Mouse (Mus musculus): ENCODE data around the gene Sirt1.

GRCm38 (mm10) chr10:63382372-63383279, 1.1 kb upstream of the Sirt1 start, which contains the start of gene Dnajc12:
- peak; percentile 90 for TF ChIP-seq CTCF (IDR thresholded peaks at IDR 0.05; ENCODE audit: low read depth)
- no peak for TF ChIP-seq EP300 (IDR thresholded peaks at IDR 0.05; ENCODE audit: low read depth)
